Mouse (Mus musculus) left cerebral cortex, adult 8-10 months (tissue): ENCODE data around the gene S100a1. TPM values are rescaled to one million over a fixed set of nuclear protein-coding genes. Genes with fewer than 3 reads are reported as not detected.
A peak's percentile ranks its signal among the peaks of the same experiment; 100 is the strongest.

Experiments
- DNase-seq, 2 experiments: peaks; one replicate each; pipeline ENCODE4 v3.0.0; 2022; ENCODE audit warnings: low spot score in 2 of 2
- total RNA-seq, 4 experiments: library from RNA; stranded (reverse); gene quantifications; 2 replicates each; pipeline ENCODE4 v1.2.4; 2022

Gene S100a1
- total RNA-seq, 4 experiments from 2014 or later: 122 to 162 (median 132) TPM

GRCm38 (mm10) chr3:90512276-90512675 lies 1.9 kb downstream of the S100a1 start:
- no peak for DNase-seq

GRCm38 (mm10) chr3:90509747-90510123 lies 4.5 kb downstream of the S100a1 start:
- no peak for DNase-seq

GRCm38 (mm10) chr3:90508950-90509746 lies 5.0 kb downstream of the S100a1 start, which contains the start of gene Chtop:
TSS of gene Chtop (minus strand) at chr3:90509498.
- DNase-seq: peak; percentile 98 to 99

- DNase-seq: no peak
These were observed 5.8 kb downstream of the S100a1 start for GRCm38 (mm10) chr3:90508287-90508949.

GRCm38 (mm10) chr3:90506362-90506761 lies 7.8 kb downstream of the S100a1 start:
- no peak for DNase-seq

GRCm38 (mm10) chr3:90505216-90505615 lies 9.0 kb downstream of the S100a1 start:
- no peak for DNase-seq

- DNase-seq: no peak
These were observed 10.7 kb downstream of the S100a1 start for GRCm38 (mm10) chr3:90503444-90503843.

- DNase-seq: no peak
These were observed 16.6 kb downstream of the S100a1 start for GRCm38 (mm10) chr3:90497597-90497996.

- no peak for DNase-seq
These were observed 18.2 kb downstream of the S100a1 start for GRCm38 (mm10) chr3:90495850-90496525.

- DNase-seq: no peak
These were observed 20.2 kb downstream of the S100a1 start for GRCm38 (mm10) chr3:90493831-90494540.

- DNase-seq: no peak
These were observed 22.8 kb downstream of the S100a1 start for GRCm38 (mm10) chr3:90491350-90491749.

- DNase-seq: peak; percentile 90 to 92
These were observed 23.4 kb downstream of the S100a1 start, which contains the start of gene Snapin for GRCm38 (mm10) chr3:90490696-90491256. TSS of gene Snapin (minus strand) at chr3:90491033.

GRCm38 (mm10) chr3:90488576-90488975 lies 25.6 kb downstream of the S100a1 start:
- no peak for DNase-seq

GRCm38 (mm10) chr3:90486998-90487397 lies 27.2 kb downstream of the S100a1 start:
- DNase-seq: no peak

GRCm38 (mm10) chr3:90475831-90476611 lies 38.2 kb downstream of the S100a1 start, which contains the start of gene Ilf2:
TSS of gene Ilf2 (plus strand) at chr3:90476126.
- peak; percentile 93 to 95 for DNase-seq

GRCm38 (mm10) chr3:90475151-90475830 lies 38.9 kb downstream of the S100a1 start:
- DNase-seq: no peak

GRCm38 (mm10) chr3:90472213-90472612 lies 42.0 kb downstream of the S100a1 start:
- DNase-seq: no peak

GRCm38 (mm10) chr3:90467618-90468300 lies 46.4 kb downstream of the S100a1 start:
- DNase-seq: no peak

- no peak for DNase-seq
These were observed 47.9 kb downstream of the S100a1 start for GRCm38 (mm10) chr3:90466311-90466766.
